Mouse (Mus musculus) left cerebral cortex, postnatal 14 days (tissue): ENCODE measurements around the gene Nkx2-1. TPM values are rescaled to one million over a fixed set of nuclear protein-coding genes. Genes with fewer than 3 reads are reported as not detected.

ENCODE experiments used
- DNase-seq, 2 experiments: peaks; one replicate each; pipeline ENCODE4 v3.0.0; 2021 to 2022; ENCODE audit warnings: low spot score in 2 of 2, mixed read lengths in 1 of 2
- intact Hi-C: fragments of 180-260 bp; cut with DNase I; formaldehyde crosslinking; loops from one replicate; pipeline ENCODE4 v1.15.1; 2025
- long read RNA-seq, 2 experiments: library from polyadenylated mRNA; stranded (forward); transcript quantifications; one replicate each; pipeline ENCODE4 v2.0.0; 2021
- total RNA-seq, 2 experiments: library from RNA; stranded (reverse); gene quantifications; 2 replicates each; pipeline ENCODE4 v1.2.3; 2021

Gene Nkx2-1
- total RNA-seq = under 1 TPM; 0.35 to 0.47 TPM
- long read RNA-seq, experiment 1 = 0 reads
- long read RNA-seq, experiment 2 = 0 reads

- intact Hi-C loops = loop anchor here (5.0 kb wide), 1 partner anchor 155 kb away; the partner anchor contains the start of gene Pax9
- DNase-seq = no peak
Observed at GRCm38 (mm10) chr12:56536884-56537265, at the start of gene Nkx2-1. Nkx2-1 (minus strand) TSS chr12:56536908.

DNA sequence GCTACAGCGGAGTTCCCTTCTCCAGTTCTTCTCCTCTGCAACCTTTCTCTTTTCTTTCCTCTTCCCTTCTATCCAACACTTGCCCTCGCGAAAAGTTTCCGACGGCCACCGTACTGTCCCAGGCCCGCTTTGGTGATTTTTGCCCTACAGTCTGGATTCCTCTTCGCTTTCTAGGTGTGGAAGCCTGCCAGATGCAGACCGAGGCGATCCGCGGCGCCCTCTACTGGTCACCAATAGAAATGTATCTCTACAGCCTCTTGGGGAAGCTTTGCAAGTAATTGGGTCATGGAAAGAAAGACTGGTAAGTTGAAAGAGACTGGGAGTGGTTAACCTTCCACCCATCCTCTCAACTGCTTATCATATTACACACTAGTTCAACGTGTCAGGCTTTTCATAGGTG lies 4.4 kb upstream of the Nkx2-1 start:
- intact Hi-C loops = loop anchor here (2.0 kb wide), 1 partner anchor 482 kb away; no protein-coding TSS in a partner anchor
- peak; percentile 40 to 80 for DNase-seq

- intact Hi-C loops = loop anchor here (2.0 kb wide), 1 partner anchor 482 kb away; no protein-coding TSS in a partner anchor
- no peak for DNase-seq
Observed at GRCm38 (mm10) chr12:56540591-56540990, 3.9 kb upstream of the Nkx2-1 start.

- no peak for DNase-seq
- intact Hi-C loops = loop anchor here (5.0 kb wide), 1 partner anchor 154 kb away; the partner anchor contains the start of gene Pax9
Observed at GRCm38 (mm10) chr12:56538601-56539000, 1.9 kb upstream of the Nkx2-1 start.

GRCm38 (mm10) chr12:56537931-56538330 lies 1.2 kb upstream of the Nkx2-1 start:
- DNase-seq = no peak
- intact Hi-C loops = loop anchor here (5.0 kb wide), 1 partner anchor 154 kb away; the partner anchor contains the start of gene Pax9

- intact Hi-C loops = loop anchor here (5.0 kb wide), 1 partner anchor 155 kb away; the partner anchor contains the start of gene Pax9
- DNase-seq = no peak
Observed at GRCm38 (mm10) chr12:56537342-56537741, 634 bp upstream of the Nkx2-1 start.

GRCm38 (mm10) chr12:56536174-56536883 lies 379 bp downstream of the Nkx2-1 start:
- no peak for DNase-seq
- intact Hi-C loops = loop anchor here (5.0 kb wide), 1 partner anchor 156 kb away; the partner anchor contains the start of gene Pax9

GRCm38 (mm10) chr12:56535411-56536173 lies 1.1 kb downstream of the Nkx2-1 start:
- no peak for DNase-seq
- intact Hi-C loops = loop anchor here (5.0 kb wide), 1 partner anchor 157 kb away; the partner anchor contains the start of gene Pax9

- DNase-seq = no peak
- intact Hi-C loops = loop anchor here (5.0 kb wide), 2 partner anchors 78 to 158 kb away; partner anchors contain the start of genes Nkx2-9 and Pax9
Observed at GRCm38 (mm10) chr12:56534651-56535326, 1.9 kb downstream of the Nkx2-1 start.

- intact Hi-C loops = loop anchor here (5.0 kb wide), 1 partner anchor 78 kb away; the partner anchor contains the start of gene Nkx2-9
- DNase-seq = no peak
Observed at GRCm38 (mm10) chr12:56534311-56534650, 2.4 kb downstream of the Nkx2-1 start.

DNA sequence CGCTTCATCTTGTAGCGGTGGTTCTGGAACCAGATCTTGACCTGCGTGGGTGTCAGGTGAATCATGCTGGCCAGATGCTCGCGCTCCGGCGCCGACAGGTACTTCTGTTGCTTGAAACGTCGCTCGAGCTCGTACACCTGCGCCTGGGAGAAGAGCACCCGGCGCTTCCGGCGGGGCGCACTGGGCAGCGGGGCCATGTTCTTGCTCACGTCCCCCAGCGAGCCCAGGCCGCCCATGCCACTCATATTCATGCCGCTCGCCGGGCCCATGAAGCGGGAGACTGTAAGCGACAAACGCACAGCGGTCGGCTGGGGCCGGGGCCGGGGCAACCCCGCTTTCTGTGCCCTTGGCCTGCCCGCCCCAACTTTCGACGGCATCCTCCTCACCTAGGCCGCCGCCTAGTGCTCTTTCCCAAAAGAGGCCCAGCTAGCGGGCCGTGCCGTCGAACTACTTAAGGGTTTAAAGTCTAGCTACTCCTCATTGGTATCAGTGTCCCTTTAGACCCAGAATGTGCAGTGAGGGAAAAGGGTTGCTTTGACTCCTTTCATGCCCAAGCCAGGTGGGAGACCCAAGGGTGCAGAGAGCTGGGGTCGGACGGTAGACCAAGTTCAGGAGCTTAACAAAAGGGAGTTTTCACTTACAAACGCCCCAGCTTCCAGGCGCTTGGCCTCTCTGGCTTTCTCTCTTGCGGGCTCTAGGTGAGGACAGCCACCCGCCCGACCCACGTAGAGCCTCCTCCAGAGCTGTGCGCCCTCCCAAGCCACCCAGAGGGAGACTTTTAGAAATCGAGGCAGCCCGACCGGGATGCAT lies 3.0 kb downstream of the Nkx2-1 start:
- intact Hi-C loops = loop anchor here (5.0 kb wide), 1 partner anchor 79 kb away; the partner anchor contains the start of gene Nkx2-9
- DNase-seq = no peak

DNA sequence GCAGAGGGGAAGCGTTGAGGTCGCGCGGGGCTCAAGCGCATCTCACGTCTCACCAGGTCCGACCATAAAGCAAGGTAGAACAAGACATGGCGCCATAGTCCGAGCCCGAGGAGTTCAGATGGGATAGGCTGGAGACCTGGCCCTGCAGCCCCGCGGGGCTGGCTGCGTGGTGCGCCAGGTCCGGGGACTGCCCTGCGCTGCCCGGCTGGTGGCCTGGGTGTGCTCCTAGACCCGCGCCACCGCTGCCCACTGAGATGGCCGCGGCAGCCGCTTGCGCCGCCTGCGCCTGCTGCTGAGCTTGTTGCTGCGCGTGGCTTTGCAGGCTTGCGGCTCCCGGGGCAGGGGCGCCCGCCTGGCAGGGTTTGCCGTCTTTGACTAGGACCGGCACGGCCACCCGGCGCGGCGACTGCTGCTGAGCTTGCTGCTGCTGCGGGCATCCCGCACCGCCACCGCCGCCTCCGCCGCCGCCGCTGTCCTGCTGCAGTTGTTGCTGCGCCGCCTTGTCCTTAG lies 3.7 kb downstream of the Nkx2-1 start:
- intact Hi-C loops = loop anchor here (5.0 kb wide), 1 partner anchor 79 kb away; the partner anchor contains the start of gene Nkx2-9
- DNase-seq = no peak

DNA sequence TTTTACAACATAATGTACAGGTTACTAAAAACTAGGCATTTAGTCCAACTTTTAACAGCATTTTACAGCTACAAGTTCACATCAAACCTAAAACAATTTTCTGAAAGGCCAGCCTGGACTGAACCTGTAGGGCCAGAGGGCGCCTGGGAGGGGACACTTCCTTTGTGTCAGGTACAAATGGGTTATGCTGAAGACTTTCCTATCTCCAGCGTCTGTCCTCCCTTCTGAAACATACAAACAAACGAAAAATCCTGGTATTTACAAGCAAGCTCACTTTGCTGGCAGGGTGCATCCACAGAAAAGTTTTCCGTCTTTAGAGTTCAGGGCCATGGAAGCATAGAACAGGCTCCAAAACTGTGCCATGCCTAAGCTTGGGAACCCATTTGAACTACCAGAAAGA lies 4.6 kb downstream of the Nkx2-1 start:
- DNase-seq = no peak
- intact Hi-C loops = loop anchor here (5.0 kb wide), 1 partner anchor 80 kb away; the partner anchor contains the start of gene Nkx2-9

- intact Hi-C loops = loop anchor here (5.0 kb wide), 1 partner anchor 81 kb away; the partner anchor contains the start of gene Nkx2-9
- no peak for DNase-seq
Observed at GRCm38 (mm10) chr12:56531051-56531620, 5.6 kb downstream of the Nkx2-1 start.

GRCm38 (mm10) chr12:56529931-56530330 lies 6.8 kb downstream of the Nkx2-1 start:
- intact Hi-C loops = loop anchor here (5.0 kb wide), 2 partner anchors 82 to 473 kb away; partner anchors contain the start of gene Nkx2-9
- no peak for DNase-seq

- intact Hi-C loops = loop anchor here (5.0 kb wide), 1 partner anchor 472 kb away; no protein-coding TSS in a partner anchor
Observed at GRCm38 (mm10) chr12:56528881-56529681, 7.6 kb downstream of the Nkx2-1 start.

DNA sequence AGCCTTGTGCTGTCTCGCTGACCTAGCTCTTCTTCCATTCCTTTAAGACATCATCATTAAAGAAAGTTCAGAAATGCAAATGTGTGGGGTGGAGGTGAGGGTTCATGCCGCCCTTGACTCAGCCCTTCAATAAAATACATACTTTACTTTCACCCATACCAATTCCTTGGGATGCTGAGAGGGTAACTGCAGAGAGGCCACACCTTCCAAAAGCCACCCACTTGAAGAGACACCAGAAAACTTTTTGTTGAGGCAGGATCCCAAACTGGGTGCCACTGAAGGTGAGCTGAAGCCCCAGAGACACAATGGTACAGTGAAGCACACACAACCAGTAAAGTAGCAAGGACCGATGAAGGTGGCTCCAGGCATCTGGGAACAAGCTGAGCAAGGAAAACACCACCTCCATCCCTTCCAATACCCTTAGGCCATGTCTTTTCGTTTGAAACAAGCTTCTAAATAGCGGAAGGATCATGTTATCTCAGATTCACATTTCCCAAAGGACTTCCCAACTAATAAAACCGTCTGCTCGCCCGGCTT lies 8.6 kb downstream of the Nkx2-1 start:
- no peak for DNase-seq
- intact Hi-C loops = loop anchor here (5.0 kb wide), 1 partner anchor 471 kb away; no protein-coding TSS in a partner anchor

More at GRCm38 (mm10) chr12:56528881-56529681, 7.6 kb downstream of the Nkx2-1 start:
- DNase-seq = no peak
